Mouse (Mus musculus): ENCODE measurements around the gene Cdc6.
A peak's percentile ranks its signal among the peaks of the same experiment; 100 is the strongest.

The Cdc6 gene

DNA sequence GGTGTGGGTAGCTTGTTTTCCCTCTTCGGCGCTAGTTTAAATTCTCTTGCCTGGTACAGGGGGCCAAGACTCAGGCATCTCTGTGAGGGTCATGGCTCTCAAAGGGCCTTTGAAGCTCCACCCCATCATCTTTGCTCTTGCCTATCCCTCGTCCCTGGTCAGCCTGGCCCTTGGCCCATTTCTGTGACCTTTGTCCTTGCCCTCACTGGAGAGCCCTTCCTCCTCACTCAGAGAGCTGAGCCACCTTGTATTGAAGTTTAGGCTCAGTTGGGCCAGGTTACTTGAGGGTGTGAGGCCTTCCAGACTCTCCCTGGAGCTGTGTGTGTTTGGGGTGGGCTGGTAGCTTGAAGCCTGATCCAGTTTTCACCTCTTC lies 38.0 kb downstream of the Cdc6 start:
- no peak for DNase-seq

DNA sequence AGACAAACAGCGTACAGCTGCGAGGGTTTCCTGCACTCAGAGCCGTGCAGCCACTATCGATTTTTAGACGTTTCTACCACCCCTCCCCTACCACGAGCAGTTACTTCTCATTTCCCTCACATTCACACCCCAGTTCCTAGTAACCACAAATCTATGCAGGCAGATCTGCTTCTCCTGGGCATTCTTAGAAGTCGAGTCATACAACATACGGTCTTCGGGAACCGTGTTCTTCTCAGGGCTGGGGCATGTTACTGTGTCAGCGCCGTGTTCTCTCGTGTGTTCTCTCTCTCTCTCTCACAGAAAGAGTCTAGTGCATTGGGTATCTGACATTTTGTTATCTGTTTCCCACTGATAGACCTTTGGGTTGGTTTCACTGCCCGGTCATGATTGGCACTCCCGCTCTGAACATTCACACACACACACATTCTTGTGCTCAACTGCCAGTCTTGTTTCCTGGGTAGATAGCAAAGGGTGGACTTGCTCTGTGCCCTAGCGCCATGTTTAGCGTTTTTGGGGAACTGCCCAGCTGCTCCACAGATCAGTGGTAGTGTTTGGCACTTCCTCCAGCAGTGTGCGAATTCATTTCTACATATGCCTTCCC lies 40.5 kb downstream of the Cdc6 start:
- no peak for DNase-seq

DNA sequence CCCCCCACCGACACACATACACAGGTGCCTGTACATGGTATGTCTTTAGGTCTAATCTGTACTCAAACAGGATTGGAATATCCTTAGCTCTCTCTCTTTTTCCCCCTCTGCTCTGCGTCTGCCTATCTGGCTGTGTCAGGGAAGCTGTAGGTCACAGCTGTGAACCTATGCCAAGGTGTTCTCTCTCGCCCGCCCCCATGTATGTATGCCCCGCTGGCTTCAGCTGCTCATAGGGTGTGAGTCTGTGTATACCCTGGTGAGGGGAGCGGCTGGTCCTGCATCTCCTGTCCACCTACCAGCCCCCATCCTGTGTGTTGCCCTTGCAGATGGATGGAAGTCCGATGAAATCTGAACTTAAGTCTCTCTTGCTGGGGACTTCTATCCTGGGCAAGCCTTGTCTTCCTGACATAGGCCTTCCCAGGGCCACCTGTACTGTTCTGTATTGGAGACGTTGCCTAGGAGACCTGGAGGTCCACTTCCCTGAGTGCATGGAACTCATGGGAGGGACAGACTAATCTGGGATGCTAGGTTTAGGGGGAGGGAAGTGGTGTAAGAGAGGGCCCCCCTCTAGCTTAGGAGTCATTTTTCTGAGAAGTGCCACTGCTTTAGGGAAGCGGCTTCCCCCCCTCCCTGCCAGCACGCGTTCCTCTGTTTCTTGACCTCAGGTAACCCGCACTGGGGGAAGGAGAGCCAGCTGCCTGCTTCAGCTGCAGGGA lies 41.8 kb downstream of the Cdc6 start:
- no peak for DNase-seq

DNA sequence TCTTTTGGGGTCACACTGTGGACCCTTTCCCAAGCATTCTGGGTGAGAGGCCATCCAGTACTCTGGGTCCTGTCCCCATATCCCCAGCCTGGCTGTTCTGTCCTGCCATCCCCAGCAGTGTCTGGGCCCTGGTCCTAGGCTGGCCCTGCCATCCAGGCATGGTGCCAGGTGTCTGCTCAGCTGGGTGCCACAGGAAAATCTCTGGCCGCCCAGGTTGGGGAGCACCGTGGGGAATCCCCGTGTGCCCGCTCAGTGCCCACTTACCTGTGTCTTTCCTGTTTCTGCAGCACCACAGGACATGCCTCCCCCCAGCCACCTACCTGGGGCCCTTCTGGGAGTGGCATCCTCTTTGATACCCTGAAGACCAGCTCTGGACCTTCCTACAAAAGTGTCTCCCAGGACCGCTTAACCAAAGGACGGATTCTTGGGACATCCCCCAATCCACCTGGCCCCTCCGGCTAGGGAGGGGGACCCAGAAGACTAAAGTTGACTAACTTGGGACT lies 42.4 kb downstream of the Cdc6 start:
- no peak for DNase-seq

DNA sequence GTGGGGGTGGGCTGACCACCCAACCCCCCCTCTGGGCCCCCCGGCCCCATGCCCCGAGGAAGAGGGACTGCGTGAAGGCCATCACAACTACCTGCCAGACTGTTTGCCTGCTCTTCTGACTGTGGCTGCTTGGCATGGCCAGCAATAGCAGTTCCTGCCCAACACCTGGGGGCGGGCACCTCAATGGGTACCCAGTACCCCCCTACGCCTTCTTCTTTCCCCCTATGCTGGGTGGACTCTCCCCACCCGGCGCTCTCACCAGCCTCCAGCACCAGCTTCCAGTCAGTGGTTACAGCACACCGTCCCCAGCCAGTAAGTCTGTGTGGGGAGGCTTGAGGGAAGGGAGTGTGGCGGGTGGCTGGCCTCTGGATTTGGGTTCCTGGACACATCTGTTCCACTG lies 42.9 kb downstream of the Cdc6 start:
- no peak for DNase-seq

DNA sequence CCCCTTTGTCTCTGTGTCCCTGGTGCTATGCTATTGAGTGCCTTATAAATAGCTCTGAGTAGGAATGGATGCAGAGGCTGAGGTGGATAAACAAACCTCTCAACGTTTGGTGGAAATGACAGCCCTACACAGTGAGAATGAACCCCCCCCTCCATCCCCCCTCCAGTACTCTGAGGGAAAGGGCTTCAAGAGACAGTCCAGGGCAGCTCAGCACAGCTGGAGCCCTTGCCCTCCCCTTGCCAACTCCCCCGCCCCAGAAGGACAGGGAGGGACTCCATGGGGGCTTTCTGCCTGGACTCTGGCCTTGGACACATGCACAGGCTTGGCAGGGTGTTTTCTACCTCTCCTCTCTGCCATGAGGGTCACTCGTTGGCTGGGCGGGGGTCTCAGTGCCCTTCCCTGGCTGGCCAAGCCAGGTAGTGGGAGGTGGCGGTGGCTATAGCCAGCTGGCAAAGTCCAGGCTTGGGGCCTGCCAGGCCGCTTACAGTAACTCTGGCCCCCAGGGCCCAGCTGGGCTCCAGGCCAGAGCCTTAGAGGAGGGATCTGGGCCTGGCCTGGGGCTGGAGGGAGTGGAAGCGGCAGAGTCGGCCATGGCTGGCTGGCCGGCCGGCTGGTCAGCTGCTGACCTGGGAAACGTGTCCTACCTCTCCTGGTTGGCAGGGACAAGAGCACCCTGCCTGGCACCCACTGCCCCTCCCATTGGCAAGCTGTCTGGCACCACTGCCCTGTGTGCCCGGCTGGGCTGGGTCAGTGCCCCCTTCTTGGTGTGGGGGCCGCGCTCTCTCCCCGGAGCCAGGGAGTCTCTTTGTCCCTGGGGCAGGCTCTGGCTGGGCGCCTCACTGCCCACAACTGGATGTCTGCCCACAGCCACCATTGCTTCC lies 43.7 kb downstream of the Cdc6 start:
- DNase-seq = no peak

DNA sequence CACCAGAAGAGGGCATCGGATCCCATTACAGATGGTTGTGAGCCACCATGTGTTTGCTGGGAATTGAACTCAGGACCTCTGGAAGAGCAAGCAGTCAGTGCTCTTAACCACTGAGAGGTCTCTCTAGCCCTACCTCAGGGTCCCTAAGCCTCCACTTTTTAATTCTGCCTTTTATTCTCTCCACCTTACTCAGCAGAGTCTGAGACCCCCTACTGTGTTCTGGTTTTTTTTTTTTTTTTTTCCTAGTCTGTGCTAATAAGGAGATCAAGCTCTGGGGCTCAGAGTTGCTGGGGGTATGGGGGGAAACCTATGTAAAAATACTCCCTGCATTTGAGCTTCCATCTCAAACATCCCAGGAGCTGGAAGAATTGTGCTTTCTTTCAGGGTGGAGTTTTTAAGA lies 44.5 kb downstream of the Cdc6 start:
- DNase-seq = no peak

DNA sequence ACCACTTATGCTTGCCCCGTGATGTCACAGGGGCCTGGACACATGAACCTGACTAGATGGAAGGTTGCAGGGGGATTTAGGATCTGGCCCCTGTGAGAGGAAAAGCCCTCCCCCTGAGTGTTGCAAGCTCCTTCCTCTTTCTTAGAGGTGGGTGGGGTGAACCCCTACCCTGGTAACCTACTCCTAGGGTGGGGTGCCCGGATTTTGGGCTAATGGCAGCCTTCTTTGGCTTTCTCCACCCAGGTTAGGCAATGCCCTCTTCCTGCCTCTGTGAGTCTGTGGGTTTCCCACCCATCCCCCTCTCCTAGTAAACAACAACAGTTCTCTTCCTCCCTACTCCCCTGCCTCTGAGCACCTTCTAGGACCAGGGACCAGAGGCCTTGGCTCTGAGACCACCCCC lies 45.1 kb downstream of the Cdc6 start:
- DNase-seq = peak; percentile 35

DNA sequence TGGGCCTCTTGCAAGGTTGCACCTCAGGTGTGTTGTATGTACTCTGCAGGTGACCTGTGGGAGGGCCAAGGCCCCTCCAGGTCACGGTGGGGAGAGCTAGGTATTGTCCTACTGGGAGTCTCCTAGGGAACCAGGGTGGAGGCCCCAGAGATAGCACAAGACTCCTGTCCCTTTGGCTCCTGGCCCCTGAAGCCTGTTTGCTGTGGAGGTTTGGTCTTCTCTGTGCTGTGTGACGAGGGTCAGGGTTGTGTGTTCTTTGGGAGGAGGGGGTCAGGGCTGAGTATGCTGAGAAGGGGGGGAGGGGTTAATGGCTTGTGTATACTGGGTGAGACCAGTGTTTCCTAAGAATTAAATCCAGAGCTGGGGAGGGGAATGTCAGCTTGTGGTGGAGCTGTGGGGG lies 45.8 kb downstream of the Cdc6 start:
- DNase-seq = no peak

DNA sequence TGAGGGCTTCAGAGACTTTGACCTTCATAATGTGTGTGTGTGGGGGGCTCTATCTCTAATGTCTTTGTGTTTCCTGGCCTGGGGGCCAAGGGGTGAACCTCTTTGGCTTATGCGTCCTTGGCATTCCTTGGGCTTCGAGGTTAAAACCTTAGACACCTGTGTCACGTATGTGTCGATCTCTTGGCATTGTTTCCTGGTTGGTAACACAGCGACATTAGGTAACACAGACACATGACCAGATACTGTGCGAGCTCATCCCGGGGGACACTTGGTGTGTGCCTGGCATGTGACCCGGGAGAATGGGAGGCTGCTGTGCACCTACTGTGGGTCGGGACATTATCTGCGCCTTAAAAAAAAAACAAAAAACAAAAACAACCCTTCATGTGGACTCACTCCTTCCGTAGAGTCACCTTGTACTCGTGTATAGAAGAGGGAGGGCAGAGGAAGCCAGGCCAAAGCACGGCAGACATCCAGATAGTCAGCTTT lies 46.3 kb downstream of the Cdc6 start:
- DNase-seq = no peak

DNA sequence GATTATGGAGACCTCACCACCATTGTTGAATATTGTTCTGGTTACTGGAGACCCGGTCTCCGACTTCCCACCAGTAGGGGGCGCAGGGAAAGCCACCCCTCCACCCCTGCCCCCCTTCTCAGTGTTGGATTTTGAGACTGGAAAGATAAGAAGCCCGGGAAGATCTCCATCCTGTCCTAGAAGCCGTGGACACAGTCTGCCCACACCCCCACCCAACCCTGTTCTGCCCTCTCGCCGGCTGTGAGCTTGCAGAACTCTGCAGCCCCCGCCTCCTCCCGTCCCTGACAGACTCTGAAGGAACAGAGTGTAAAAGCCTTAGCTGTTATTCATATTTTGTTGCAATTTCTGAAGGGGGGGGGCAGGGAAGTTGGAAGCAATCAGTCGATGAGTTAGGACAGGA lies 46.8 kb downstream of the Cdc6 start:
- DNase-seq = peak; percentile 77

DNA sequence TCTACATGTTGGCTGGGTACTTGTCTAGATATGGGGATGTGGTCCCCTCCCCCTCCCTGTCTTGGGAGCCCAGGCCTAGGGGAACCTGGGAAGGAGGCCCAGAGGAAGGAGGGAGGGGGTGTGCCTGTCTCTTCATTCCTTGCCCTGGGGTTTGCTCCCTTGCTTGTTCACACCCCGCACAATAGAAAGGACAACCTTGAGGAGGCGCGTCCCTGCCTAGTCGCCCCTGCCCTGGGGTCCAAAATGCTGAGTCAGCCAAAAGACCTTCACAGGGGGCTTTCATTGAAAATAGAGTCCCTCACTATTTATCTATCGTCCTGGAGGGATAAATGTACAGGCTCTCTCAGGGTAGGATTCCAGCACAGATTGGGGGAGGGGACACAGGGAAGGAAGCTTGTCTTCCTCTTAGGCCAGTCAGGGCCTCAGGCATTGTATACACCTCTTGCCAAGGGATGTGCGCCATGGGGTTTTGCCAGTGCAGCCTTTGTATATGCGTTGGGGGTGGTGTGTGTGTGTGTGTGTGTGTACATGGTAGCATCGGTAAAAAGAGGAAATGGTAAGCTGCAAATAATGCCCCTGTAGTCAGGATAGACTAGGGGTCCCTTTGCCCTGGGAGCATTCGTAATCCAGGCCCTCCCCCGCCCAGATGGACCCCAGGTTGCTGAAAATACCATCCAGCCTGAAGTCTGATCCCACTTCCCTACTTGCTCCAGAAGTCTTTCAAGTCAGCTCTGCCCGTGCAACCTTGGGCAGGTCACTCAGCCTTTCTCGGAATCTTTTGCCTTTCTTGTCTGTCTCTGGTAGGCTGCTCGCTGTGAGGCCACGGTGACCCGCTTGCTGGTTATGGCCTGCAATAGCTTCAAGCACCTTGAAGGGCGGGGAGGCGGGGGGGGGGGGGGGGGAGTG lies 47.5 kb downstream of the Cdc6 start:
- DNase-seq = peak; percentile 21

DNA sequence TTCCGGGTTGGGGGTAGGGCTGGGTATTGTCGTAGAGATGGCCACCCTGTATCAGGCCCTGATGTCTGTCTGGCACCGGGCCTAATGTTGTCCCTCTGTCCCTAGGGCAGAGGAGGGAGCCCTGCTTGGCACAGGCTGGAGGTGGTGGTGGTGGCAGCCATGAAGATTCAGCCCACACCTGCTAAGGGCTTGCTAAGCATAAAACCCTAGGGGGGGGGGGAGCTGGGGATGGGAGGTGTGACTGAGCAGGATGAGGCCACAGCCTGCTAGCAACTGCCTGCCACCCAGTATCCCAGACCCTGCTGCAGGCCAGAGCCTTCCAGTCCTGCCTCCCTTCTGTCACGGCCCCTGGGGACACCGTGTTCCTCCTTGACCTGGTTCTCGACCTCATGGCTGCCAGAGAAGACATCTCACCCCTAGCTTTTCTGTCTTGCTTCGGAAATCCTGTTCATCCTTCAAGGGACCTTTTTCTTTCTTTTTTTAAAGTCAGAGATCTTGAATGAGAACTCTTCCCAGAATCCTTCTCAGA lies 48.2 kb downstream of the Cdc6 start:
- peak; percentile 33 for DNase-seq

DNA sequence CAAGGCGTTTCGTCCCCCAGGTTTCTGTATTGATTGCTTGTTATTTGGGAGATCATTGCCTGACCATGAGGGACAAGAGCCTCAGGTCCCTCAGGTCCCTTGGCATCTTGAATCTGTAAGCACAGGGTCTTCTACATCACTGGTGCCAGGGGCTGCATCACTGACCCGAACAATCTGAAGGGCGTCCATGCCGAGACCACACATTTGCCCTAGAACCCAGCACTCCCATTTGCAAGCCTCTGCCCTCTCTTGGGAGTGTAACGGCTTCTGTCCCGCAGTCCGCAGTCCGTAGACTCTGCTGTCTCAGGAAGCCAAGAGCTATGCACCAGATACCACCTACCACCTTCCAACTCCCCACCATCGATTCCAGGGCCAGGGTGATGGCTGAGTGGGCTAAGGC lies 48.7 kb downstream of the Cdc6 start:
- DNase-seq = no peak

DNA sequence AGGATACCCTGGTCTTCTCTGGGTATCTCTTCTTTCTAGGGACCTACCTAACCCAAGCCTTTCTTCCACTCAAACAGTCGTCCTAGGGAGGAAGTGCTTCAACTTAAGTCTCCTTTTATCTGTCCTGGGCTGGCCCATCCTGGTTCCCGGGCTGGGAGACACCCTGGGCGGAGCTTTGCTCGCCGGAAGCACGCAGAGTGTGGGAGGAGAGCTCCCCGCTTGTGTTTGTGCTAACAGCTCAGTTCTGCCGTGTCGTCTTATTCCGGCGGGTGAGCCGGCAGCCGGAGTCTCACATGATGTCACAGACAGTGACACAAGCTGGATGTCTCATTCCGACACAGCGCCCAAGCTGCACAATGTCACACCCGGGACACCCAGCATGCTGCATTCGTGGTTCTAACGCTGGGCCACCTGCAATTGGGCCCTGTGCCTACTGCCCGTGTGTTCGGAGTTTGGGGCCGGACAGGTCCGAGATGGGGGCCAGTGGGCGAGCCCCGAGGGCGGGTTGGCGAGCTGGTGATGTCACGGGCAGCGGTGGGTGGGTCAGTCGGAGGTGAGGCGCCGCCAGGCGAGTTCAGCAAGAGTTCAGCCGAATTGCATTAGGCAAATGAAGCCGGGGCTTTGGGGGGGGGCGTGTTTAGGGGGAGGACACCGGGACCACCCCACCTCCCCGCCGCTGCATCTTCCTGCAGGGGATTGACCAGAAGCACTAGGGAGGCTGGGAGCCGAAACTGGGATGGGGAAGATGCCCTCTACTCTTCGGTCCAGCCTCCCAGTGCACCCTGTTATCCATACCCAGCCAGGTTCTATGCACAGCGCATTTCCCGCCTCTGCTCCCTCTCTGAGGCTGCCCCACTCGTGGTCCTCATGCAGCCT lies 52.1 kb downstream of the Cdc6 start:
- DNase-seq = peak; percentile 88

DNA sequence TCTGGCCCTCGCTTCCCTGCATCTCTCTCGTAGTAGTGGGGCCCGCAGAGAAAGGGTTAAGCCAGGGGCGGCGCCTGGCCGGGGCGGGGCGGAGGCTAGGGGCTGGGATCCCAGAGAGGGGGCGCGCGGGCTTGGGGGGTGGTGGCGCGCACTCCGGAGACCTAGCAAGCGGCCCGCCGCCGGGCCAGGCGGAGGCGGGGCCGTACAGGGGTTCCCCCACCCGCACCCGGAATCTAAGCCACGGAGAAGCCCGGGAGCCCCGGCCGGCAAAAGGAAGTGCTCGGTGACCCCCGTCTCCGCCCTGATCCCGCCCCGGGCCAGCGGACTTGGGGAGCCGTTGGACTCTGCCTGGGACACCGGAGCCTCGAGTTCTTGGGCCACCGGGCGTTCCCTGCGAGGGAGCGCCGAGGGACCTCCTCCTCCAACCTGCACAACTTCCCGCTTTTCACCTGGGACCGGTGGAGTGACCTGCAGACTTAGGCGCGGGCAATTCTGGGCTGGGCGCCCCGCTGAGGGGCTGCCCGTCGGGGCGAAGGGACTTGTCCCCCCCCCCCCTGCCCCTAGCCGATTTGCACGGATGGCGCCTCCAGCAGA lies 52.8 kb downstream of the Cdc6 start:
- peak; percentile 94 for DNase-seq

DNA sequence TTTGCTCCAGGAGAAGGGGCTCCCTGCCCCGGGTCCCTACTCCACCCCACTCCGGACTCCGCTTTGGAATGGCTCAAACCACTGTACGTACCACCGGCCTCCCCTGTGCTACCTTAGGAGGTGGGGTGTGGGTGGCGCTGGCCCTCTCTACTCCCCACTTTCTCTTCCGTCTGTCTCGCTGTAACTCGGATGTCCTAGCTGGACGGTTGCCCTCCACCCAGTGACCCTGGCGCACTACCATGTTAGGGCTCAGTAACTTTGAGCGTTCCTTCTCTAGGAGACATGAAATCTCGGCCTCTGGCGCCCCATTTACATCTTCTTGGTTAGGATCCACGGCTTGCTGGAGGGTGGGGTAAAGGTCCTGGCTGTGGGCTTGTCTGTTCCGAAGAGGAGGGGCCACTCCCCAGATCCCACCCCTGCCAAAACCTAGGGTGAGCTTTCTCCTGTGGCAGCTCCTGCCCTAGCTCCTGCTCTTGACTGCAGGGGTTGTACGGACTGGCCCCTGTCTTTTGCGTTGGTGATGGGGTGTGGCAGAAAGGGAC lies 53.5 kb downstream of the Cdc6 start:
- DNase-seq = peak; percentile 32

DNA sequence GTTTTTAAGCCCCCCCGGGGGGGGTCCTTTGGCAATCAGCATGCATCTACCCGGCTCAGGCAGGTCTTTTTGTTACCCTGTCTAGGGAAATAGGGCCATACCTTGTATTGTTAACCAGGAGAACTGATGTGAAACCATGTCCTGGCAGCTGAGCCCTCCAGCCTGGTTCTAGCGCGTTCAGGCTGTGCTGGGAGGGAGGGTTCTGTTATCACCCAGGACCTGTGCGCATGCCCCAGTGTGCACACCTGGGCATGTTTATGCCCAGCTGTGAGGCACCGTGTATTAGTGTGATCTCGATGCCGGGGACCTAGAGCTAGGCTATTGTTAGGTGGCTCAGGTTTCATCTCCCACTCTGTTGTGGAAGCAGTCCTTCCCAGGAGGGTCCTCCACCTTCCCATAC lies 54.2 kb downstream of the Cdc6 start:
- DNase-seq = peak; percentile 75

DNA sequence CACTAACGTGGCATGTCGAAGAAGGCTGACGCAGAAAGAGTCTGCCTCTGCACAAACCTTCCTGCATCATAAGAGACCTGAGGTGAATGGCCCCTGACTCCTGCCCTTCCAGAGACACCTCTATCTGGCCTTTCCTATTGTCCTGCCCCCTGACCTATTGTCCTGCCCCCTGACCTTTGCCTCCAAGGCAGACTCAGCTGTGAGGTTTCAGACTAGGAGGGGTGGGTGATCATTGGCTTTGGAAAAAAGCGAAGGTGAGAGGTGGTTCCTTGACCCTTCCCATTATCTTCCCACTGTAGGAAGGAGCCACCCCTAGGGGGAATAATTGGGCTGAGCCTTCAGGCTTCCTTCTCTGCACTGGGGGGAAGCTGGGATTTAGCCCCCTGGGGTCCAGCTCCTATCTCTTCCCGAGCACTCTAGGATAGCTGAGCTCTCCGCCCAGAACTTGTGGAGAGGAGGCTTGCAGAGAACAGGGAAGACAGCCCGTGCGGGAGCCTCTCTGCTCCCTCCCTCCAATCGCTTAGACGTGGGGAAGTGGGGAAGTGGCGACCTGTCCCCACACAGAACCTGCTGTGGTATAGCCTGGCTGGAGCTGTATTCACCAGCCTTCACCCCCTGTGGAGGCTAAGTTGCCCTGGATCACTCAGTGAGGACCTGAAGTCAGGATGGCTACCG lies 55.0 kb downstream of the Cdc6 start:
- peak; percentile 38 for DNase-seq

Data from thymus, postnatal 14 days (tissue).